Mouse (Mus musculus) cerebellum, adult 9-10 months (tissue): ENCODE measurements around the gene Zdhhc17.
A peak's percentile ranks its signal among the peaks of the same experiment; 100 is the strongest.

ENCODE experiments used
- DNase-seq: peaks from one replicate; pipeline ENCODE4 v3.0.0; 2022

Gene Zdhhc17

DNA sequence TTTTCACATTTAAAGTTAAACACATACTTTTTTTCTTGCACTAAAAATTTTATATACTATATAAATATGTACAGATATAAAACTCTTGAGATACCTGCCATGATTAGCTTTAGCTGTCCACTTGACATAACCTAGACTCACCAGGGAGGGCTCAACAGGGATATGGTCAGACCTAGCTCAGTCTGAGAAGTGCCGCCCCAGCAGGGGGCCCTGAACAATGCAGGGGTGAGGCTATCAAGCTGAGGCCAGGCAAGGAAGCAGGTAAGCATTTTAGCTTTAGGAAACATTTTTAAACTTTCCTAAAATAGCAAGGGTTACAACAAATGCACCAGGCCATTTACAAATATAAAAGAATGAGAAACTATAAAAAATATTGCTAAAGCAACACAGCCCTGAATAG is 58.8 kb downstream of the Zdhhc17 start:
- DNase-seq, result no peak

DNA sequence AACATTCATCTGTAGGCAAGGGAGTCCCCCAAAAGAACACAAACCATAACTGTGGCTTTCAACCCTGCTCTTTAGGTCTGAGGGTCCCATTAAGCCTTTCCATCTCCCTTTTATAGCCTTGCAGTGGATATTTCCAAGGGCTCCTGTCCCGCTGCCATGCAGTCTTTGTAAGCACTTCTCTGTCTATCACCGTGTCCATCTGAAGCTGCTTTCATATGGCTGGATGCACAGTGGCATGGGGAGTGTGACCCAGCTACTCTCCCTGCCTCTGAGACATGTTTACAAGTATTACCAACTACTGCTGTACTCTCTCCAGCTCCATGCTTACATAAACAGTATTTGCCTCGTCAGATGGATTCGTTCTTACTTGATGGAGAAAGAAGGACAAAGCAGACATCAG is 62.4 kb downstream of the Zdhhc17 start:
- no peak for DNase-seq

DNA sequence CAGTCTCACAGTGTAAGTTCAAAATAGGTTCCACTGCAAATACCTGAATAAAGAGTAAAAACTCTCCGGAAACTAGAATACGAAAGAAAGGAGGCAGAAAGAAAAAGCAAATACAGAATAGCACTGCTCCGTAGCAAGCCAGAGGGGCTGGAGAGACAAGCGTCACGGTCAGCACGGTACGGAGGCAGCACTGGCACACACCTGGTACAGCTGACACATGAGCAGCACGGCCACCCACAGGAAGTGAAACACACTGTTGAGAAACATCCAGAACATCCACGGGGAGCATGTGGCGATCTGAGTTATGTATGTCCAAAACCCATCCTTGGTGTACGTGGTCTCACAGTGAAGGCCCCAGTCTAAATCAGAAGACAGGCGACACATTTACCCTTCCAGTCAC is 64.0 kb downstream of the Zdhhc17 start:
- DNase-seq, result no peak

DNA sequence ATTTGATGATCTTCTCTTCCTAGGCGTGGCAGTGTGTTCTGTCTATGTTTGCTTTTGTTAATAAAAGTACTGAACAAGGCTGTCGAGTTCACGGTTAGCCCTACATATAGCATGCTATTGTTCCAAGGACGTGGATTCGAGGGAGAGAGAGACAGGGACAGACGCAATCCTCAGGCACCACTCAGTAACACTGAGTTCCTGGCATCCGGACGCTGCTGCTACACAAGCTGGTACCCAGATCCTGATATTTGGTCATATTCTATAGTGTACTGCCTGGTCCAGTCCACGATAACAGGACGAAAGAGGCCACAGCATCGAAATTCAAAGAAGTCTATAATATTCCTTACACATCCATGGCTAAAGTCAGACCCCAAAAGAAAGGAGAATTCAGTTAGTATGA is 65.8 kb downstream of the Zdhhc17 start:
- no peak for DNase-seq

DNA sequence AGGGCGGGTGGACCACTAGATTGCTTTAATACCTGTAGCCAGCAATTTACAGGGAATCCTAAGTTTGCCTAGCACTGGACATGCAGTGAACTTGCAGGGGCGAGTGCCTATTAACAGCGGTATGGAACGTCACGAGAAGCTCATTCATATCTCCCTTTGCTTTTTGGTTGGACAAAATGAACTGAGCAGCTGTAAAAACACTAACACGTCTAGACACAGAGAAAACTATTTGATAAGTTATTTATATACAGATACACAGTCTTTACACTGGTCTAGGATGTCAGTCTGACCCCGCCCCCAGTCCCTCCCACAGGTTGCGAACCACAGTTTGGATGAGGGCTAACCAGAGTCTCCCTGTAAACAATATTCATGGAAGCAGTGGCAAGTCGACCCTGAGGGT is 67.1 kb downstream of the Zdhhc17 start:
- DNase-seq, result no peak

DNA sequence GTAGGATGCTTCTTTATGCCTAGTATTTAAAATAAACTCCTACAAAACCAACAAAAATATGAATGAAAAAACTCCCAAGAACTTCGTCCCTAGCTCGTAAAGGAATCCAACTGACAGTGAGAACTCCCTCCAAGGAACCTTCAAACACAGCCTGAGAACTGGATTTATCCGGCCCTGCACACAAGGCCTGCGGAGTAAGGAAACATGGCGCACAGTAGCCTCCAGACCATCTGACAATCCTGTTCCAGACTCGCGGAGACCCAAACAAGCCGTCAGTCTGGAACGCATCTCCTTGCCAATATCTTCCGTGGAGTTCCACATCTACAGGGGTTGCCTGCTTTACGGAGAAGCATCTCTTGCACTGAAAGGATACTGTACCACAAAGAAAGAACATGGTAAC is 68.0 kb downstream of the Zdhhc17 start:
- no peak for DNase-seq

DNA sequence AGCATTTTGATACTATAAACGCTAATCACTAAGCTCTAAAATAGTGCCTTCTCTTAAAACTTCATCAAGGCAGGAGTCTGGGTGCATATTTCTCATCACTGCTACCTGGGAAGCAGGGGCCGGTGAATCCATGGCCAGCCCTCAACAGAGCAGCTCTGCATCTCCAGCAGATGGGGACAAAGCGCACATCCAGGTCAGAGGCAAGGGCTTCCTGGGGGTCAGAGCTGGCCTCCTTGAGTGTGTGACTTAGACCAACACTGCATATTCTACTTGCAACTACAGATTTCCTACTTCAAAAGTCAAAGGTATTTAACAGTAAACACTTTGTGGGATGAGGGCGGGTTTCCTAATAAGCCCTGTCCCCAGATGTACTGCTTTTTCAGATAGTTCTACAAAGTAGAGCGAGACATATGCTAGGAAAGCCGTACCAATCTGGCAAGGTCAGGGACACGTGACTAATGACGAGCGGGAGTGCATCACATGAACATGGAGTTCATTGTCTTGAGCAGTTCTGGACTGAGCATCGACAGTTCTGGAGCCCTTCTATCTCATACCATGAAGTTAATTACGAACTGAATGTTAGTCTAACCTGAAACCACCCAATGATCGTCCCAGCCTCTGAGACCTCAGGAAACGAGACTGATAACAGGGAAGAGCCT is 69.1 kb downstream of the Zdhhc17 start:
- no peak for DNase-seq

DNA sequence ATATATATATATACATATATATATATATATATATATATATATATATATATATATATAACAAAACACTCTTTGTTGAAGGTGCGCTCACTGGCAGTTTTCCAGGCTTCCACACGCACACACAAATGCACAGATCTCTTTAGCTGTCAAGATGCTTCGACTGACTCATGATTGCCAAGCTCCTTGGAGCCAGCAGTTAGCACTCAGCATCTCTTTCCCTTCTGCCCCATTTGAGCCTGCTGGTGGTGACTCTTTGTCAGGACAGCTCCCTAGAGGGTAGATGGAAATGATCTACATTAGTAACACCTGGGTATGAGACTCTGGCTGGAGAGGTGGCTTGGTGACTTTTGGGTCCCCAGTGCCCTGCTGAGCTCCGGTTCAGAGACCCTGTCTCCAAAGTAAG is 70.2 kb downstream of the Zdhhc17 start:
- DNase-seq, result peak; percentile 38

DNA sequence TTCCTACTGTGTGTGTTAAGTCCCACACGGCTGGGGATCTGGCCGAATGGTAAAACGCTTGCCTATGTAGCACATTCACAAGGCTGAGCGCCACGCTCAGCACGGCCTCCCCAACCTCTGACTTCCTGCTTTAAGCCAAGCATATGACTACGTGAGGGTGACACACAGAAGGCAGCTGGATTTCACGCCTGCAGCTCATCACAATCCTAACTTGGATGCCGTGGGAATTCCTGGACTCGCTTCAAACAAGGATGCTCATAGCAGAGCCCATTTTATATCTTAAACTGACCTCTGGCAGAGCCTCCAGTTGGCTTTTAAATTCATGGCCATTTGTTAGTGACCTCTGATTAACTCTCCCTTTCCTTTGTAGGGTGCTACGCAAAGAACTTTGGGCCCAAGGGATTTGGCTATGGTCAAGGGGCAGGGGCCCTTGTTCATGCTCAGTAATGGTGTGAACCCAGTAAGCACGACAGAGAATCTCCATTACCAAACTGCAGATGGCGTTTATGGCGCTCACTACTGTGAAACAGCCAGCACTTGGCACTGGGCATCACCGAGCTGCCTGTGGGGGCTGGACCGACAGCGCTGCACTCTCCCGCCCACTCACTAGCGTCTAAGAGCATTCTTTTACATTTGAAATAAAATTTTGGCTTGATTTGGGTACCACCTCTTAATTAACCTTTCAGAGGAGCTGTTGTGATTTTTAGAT is 70.9 kb downstream of the Zdhhc17 start:
- peak; percentile 78 for DNase-seq

DNA sequence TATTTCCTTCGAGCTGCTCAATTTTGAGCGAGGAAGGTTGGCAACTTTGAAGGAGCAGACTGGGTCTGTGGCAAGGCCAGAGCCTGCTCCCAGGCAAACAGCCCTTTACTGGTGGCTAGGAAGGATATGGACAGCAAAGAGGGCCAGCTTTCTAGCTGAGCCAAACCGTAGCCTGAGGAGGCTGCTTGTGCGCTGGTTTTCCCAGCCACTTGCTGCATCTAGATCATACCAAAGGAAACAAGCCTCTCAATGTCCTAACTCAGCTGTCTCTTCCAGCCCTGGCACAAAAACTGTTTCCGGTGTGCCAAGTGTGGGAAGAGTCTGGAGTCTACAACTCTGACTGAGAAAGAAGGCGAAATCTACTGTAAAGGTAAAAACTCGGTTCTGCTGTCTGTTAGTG is 71.6 kb downstream of the Zdhhc17 start:
- no peak for DNase-seq

DNA sequence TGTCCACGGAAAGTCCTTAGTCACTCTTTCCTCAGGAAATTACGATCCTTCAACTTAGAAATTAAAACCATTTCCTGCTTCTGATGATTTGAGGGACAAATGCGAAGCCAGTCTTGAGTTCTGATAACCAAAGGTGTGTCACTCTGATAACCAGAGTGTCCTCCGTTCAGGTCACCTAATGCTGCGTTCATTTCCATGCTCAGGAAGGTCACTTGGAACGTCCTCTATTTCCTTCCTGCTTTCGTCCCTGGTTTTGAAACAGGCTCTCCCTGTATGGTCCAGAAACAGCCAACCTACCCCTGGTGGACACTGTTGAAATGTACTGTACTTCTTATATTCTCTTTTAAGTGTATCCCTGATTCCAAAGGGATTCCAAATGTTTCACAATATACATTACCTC is 74.3 kb downstream of the Zdhhc17 start:
- DNase-seq, result no peak

DNA sequence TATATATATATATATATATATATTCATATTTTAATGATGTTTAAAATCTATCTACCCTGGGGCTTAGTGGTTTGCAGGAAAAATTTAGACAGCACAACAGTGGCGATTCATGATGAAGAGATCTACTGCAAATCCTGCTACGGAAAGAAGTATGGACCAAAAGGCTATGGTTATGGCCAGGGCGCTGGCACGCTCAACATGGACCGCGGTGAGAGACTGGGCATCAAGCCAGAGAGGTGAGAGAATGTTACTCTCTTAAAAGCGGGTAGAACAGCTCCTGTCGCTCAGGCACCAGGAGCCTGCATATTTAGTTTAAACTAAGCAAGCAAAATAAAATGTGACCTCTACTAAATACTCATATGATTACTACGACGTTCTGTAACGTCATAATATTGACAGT is 74.9 kb downstream of the Zdhhc17 start:
- DNase-seq, result peak; percentile 47

DNA sequence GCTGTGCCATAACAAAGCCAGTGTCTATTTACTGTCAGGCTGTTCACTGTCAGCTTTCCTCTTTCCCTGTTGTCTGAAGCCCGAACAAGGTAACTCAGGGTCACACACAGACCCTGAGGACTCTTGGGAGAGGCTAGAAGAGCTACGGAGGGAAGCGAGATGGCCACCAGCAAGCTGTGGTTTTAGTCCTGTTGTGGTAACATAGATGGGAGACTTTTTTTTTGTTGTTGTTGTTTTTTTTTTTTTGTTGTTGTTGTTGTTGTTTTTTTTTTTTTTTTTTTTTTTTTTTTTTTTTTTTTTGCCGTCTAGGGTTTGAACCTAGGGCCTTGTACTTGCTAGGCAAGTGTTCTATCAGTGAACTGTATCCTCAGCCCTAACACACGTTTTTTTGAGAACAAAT is 76.4 kb downstream of the Zdhhc17 start:
- no peak for DNase-seq

DNA sequence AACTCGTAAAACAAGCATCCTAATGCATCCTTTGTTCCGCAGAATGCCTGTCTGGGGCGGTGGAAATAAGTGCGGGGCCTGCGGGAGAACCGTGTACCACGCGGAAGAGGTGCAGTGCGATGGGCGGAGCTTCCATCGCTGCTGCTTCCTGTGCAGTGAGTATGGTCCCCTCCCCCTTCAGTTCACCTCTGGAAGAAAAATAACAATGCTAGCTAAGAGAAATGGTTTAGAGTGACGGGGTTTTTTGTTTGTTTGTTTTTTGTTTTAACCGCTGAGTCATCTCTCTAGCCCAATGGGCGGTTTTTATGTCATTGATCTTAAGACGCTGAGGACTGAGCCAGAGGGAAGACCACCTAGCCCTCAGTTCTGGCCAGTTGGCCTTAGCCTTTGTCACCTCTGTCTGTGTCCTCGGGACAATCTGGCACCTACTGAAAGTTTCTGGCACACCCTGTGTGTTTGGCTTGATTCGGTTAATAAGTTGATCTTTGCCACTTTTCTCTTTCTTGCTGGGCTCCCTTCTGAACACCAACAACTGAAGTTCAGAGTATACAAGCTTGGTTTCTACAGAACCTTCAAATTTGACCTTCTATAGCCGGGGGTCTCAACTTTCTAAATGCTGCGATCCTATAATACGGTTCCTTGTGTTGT is 77.9 kb downstream of the Zdhhc17 start:
- no peak for DNase-seq

DNA sequence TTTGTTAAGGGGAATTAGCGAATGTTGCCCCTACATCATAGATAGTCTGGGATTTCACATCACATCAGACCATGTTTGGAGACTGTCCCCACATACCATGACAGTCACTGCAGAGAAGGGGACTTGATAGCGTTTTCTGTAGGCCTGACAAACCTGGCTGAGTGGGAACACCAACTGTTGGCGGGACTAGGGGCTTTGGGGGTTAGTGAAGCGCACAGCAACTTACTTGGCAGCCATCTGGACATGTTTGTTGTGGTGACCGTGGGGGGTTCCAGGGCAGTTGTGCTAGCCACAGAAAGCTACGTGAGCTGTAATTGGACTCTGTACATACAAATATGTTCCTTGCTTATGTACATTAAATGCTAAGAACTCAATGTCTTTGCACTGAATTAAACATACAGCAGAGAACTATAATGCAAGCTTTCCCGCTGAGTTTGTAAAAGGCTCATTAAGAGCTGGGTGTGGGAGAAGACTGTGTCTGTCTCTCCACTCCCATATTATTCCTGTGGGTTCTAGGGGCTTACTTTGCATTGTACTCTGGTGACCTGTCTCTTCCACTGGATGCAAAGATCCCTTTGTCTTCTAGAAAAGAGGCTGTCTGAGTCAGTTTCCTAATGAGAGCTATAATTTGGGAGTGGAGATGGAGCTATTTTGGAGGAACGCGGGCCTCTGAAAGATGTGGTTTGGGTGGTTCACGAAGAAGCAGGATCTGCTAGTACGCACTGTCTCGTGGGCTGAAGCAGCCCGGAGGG is 78.6 kb downstream of the Zdhhc17 start:
- DNase-seq, result no peak

DNA sequence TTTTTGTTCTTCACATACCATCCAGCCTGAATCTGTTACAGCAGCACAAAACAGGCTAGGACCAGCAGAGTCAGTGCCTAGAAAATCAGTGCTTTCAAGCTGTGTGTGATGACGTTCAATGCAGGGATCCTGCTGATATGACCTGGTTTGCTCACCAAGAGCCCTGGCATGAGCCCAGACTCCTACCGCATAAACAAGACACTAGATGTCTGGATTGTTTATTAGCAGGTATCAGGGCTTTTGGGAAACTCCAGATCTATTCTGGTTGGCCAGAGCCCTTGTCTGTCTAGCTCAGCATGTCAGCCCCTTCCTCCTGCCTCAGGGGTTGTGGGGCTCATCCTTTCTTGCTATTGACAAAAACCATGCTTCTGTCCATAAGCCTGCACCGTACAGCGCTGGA is 80.2 kb downstream of the Zdhhc17 start:
- no peak for DNase-seq

DNA sequence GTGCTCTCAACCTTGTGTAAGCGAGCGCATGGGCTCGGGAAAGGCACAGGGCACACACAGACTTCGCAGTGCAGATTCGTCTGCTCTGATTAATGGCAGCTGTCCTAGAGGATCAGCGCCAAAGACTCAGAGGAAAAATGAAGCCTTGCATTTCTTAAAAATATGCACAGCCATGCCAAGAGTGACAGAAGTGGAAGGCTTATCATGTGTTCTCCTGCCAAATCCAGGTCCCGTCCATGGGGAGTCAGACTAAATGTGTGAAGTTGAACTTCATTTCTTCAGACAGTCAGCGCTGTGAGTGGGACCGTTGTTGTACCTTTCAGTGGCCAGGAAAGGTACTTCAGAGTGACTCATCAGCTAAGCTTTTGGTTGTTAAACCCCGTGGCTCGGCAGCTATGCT is 82.4 kb downstream of the Zdhhc17 start:
- peak; percentile 71 for DNase-seq

DNA sequence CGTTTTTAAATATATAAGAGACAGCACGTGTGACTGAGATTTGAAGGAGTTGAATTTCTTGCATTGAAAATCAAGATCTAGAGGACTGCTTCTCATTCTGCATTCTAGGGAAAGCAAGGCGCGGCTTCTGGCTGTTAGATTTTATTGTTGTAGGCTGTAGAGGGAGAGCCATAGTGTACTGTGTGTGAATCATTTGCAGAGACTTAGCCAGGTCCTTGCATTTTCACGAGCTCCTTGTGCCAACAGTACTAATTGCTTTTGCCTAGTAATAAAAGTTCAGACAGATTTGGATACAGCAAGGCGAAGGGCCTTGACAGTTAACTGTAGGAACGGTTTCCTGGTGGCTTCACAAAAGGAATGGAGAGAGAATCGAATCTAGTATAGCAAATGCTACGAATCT is 87.3 kb downstream of the Zdhhc17 start:
- no peak for DNase-seq

DNA sequence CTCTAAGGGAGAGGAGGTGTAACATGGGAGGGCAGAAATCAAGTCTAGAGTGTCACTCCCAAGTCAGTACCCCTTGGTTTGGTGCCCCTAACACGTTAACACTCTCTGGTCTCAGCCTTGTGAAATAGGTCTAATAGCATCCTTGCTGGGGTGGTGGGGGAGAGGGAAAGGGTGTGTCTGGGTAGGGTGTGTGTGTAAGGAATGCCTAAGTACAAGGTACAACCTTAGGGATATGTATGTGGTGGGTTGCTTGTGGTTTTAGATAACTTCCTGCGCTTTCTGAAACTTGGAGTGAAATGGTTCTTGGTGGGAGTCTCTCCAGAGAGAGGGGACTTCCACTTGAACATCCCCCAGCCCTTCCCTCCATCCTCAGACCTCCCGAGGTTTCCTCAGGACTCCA is 88.0 kb downstream of the Zdhhc17 start:
- DNase-seq, result no peak

DNA sequence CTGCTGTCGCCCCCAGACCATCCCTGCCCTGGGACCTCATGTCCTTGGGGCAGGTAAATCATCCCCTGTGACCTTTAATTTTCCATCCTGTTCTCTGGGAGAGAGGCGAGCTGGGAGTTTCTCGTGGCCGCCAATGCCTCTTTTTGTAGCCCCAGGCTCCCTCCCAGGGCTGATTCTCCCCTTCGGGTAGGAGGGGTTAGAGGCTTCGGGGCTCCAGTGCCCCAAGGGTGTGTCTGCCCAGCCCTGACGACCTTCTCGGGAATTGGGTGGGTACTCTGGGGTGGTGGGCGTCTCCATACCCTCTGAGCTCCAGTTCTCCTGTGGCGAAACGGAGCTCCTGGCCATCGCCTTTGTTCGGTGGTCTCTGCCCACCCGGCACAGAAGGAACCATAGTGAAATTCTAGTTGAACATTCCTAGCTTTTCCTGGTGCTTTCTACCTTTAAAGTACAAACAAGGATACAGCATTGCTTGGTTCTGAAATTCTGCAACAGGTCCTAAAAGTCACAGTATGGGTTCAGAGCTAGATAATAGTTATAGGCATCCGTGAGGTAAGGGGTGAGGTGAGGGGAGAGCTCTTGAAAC is 89.5 kb downstream of the Zdhhc17 start:
- no peak for DNase-seq

DNA sequence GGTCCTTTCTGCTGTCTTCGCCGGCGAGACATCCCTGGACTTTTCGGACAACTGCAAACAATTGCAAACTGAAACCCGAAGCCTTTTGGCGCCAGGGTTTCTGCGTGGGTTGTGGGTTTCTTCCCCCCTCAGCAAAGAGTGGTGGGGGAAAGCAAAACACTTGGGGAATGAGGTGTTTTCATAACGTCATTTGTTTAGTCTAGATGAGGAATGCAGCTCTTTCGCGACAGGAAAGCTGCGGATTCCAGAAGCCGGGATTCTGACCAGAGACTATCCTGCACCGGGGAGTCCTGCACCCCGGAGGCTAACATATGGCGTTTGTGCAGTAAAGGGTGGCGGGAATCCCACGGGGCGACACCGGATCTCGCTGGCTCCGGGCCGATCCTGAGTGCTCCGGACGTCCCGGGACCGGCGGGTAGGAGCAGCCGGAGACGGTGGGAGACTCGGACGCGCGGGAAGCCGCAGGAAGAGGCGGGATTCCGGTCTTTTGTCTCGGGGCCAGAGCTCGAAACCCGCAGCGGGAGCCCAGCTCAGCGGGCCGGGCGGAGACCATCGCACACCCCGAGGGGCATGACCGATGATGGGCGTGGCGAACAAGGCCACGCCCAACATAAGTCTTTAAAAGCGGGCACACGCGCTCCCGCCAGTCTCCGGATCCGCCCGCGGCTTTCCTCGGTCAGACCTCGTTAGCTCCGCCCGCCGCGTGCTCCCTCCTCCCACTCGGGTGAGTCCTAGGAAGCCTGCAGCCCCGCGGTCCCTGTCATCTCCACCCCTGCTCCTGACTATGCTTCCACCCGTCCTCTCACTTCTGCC is 90.2 kb downstream of the Zdhhc17 start, which contains the start of gene Csrp2:
TSS of gene Csrp2 (plus strand) at position 259 of the 813 bp plus-strand sequence.
- peak; percentile 75 for DNase-seq
